Comparison of ENCODE assay signal across 8 mouse cellular contexts in the genomic region with DNA sequence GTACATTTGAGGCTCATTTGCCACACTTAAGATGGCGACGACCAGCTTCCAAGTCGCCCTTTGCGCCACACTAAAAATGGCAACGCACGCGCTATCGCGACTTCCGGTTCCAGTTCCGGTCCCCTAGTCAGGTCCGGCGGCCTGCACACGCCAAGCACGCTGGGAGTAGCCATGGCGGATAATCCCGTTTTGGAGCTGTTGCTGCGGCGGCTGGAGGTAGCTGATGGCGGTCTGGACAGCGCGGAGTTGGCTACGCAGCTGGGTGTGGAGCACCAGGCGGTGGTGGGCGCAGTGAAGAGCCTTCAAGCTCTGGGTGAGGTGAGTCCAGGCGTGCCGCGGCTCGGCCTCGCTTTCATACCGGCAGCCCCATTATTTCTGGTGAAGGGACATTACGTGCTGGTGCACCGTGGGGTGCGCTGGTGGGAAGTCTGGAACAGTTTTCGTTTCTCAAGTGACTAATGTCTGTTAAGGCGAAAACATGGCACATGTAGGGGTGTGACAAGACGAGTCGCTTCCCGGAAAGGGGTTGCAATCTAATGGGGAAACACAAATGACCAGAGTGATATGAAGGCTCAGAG. TPM values are rescaled to one million over a fixed set of nuclear protein-coding genes. Genes with fewer than 3 reads are reported as not detected.
DNase-seq lines count a peak whose midpoint lies in the region; ATAC-seq and TF ChIP-seq lines count a peak whose summit lies in the region.

A gene (plus strand): TSS at position 126 of the 578 bp plus-strand sequence.

- H3K4me1 ChIP-seq in forebrain, embryonic 10.5 days, result peaks cover 13% of the 10 kb centered on the region
- peaks cover 14% of the 10 kb centered on the region for H3K4me1 ChIP-seq in heart, embryonic 15.5 days (replicated peaks)
- peaks cover 11 to 12% of the 10 kb centered on the region in 2 experiments for H3K4me1 ChIP-seq in liver, embryonic 14.5 days (replicated peaks; ENCODE audit: control insufficient read depth in 2 of 2, insufficient read depth in 2 of 2, low read length in 1 of 2)
- H3K4me1 ChIP-seq in neural tube, embryonic 11.5 days (ENCODE audit: control insufficient read depth, insufficient read depth, low read length), result peaks cover 12% of the 10 kb centered on the region
- H3K4me1 ChIP-seq in stomach, postnatal 0 days (replicated peaks; ENCODE audit: control insufficient read depth, insufficient read depth), result peaks cover 10% of the 10 kb centered on the region

- H3K4me3 ChIP-seq in forebrain, embryonic 10.5 days, result peak within 1 kb of the TSS; percentile 83
- H3K4me3 ChIP-seq in heart, embryonic 15.5 days, result peak within 1 kb of the TSS; percentile 93
- H3K4me3 ChIP-seq in liver, embryonic 14.5 days (ENCODE audit: insufficient read depth in 1 of 2, low read depth in 2 of 2, low read length in 2 of 2), result peak within 1 kb of the TSS; percentile 82 to 85
- peak within 1 kb of the TSS; percentile 85 for H3K4me3 ChIP-seq in neural tube, embryonic 11.5 days (ENCODE audit: low read depth, low read length)
- H3K4me3 ChIP-seq in stomach, postnatal 0 days (ENCODE audit: low read depth, low read length), result peak within 1 kb of the TSS; percentile 65

- peak within 1 kb of the TSS; percentile 77 for H3K4me2 ChIP-seq in heart, embryonic 15.5 days
- peak within 1 kb of the TSS; percentile 76 for H3K4me2 ChIP-seq in liver, embryonic 14.5 days (ENCODE audit: low read depth)
- H3K4me2 ChIP-seq in neural tube, embryonic 11.5 days (ENCODE audit: low read depth), result peak within 1 kb of the TSS; percentile 86
- peak within 1 kb of the TSS; percentile 81 for H3K4me2 ChIP-seq in stomach, postnatal 0 days (replicated peaks; ENCODE audit: low read depth)

- peaks cover 31% of the 10 kb centered on the region for H3K36me3 ChIP-seq in forebrain, embryonic 10.5 days (replicated peaks)
- H3K36me3 ChIP-seq in heart, embryonic 15.5 days, result peaks cover 24% of the 10 kb centered on the region
- peaks cover 26% of the 10 kb centered on the region for H3K36me3 ChIP-seq in liver, embryonic 14.5 days (replicated peaks; ENCODE audit: control insufficient read depth, insufficient read depth, low read depth)
- peaks cover 7% of the 10 kb centered on the region; the same call in 1 of the 2 replicates for H3K36me3 ChIP-seq in neural tube, embryonic 11.5 days (ENCODE audit: control insufficient read depth, insufficient read depth, low read length)
- no peaks in the 10 kb centered on the region; the same call in 1 of the 2 replicates for H3K36me3 ChIP-seq in stomach, postnatal 0 days (ENCODE audit: control insufficient read depth, insufficient read depth, low read length)

- no peaks in the 10 kb centered on the region for H3K9me3 ChIP-seq in forebrain, embryonic 10.5 days
- no peaks in the 10 kb centered on the region for H3K9me3 ChIP-seq in heart, embryonic 15.5 days (replicated peaks)
- no peaks in the 10 kb centered on the region for H3K9me3 ChIP-seq in liver, embryonic 14.5 days (ENCODE audit: control insufficient read depth, low read length)
- no peaks in the 10 kb centered on the region for H3K9me3 ChIP-seq in neural tube, embryonic 11.5 days (ENCODE audit: control insufficient read depth, low read length)
- no peaks in the 10 kb centered on the region for H3K9me3 ChIP-seq in stomach, postnatal 0 days (ENCODE audit: control insufficient read depth, low read length)

- peak; percentile 91 for ATAC-seq in heart, embryonic 15.5 days (replicated peaks; ENCODE audit: insufficient number of reproducible peaks, insufficient read depth, low FRiP score, low read depth)
- ATAC-seq in liver, embryonic 14.5 days (ENCODE audit: insufficient read depth), result peak; percentile 89
- peak; percentile 84 for ATAC-seq in neural tube, embryonic 11.5 days (ENCODE audit: insufficient read depth, low FRiP score, low TSS enrichment)
- peak; percentile 94 for ATAC-seq in stomach, postnatal 0 days (ENCODE audit: low FRiP score, low TSS enrichment)

- peaks cover 6% of the 10 kb centered on the region for H3K27me3 ChIP-seq in forebrain, embryonic 10.5 days (ENCODE audit: poor library complexity, severe bottlenecking)
- no peaks in the 10 kb centered on the region for H3K27me3 ChIP-seq in heart, embryonic 15.5 days
- H3K27me3 ChIP-seq in liver, embryonic 14.5 days (ENCODE audit: control insufficient read depth, insufficient read depth, low read length), result no peaks in the 10 kb centered on the region
- H3K27me3 ChIP-seq in neural tube, embryonic 11.5 days (ENCODE audit: control insufficient read depth, insufficient read depth, low read length), result no peaks in the 10 kb centered on the region
- no peaks in the 10 kb centered on the region for H3K27me3 ChIP-seq in stomach, postnatal 0 days (ENCODE audit: control insufficient read depth, insufficient read depth, low read length)

- WGBS in forebrain, embryonic 10.5 days, result under 1% methylated on average over 39 of the region's 39 CpGs
- under 1% methylated on average over 39 of the region's 39 CpGs for WGBS in heart, embryonic 15.5 days
- 0% methylated on average over 39 of the region's 39 CpGs for WGBS in liver, embryonic 14.5 days (ENCODE audit: insufficient replicate concordance)
- under 1% methylated on average over 39 of the region's 39 CpGs for WGBS in neural tube, embryonic 11.5 days
- WGBS in stomach, postnatal 0 days, result under 1% methylated on average over 39 of the region's 39 CpGs

- peak; percentile 83 to 87 for DNase-seq in CD8-positive naive resting alpha-beta T cell, adult 2 months (ENCODE audit: low read depth in 2 of 2, low spot score in 2 of 2)
- peak; percentile 88 for DNase-seq in c-Kit-positive CD71-negative TER-119-negative erythroid progenitor cells, embryonic 14.5 days (ENCODE audit: low read depth)
- peak; percentile 95 for DNase-seq in forebrain, embryonic 10.5 days (ENCODE audit: extremely low spot score, low spot score)
- DNase-seq in kidney, postnatal 25 days, result peak; percentile 95 to 96
- peak; percentile 90 to 91 (median 91) for DNase-seq in liver, embryonic 14.5 days (ENCODE audit: low read depth in 3 of 3, low spot score in 3 of 3)
- DNase-seq in neural tube, embryonic 11.5 days (ENCODE audit: low spot score), result peak; percentile 92
- peak; percentile 93 for DNase-seq in stomach, postnatal 0 days (ENCODE audit: low spot score)

- peak within 1 kb of the TSS; percentile 92 for H3K27ac ChIP-seq in forebrain, embryonic 10.5 days
- peak within 1 kb of the TSS; percentile 86 for H3K27ac ChIP-seq in heart, embryonic 15.5 days
- peak within 1 kb of the TSS; percentile 84 for H3K27ac ChIP-seq in liver, embryonic 14.5 days
- no peak within 1 kb of the TSS for H3K27ac ChIP-seq in neural tube, embryonic 11.5 days (ENCODE audit: low read depth, low read length)
- H3K27ac ChIP-seq in stomach, postnatal 0 days (replicated peaks), result peak within 1 kb of the TSS; percentile 67

- TF ChIP-seq CTCF in liver, embryonic 14.5 days (IDR thresholded peaks at IDR 0.05; ENCODE audit: low read depth), result no peak
- no peak for TF ChIP-seq CTCF in stomach, postnatal 0 days (IDR thresholded peaks at IDR 0.05; ENCODE audit: low read depth)

- peak within 1 kb of the TSS; percentile 90 for H3K9ac ChIP-seq in heart, embryonic 15.5 days
- H3K9ac ChIP-seq in liver, embryonic 14.5 days (replicated peaks), result peak within 1 kb of the TSS; percentile 86
- H3K9ac ChIP-seq in neural tube, embryonic 11.5 days (ENCODE audit: low read length), result peak within 1 kb of the TSS; percentile 74
- H3K9ac ChIP-seq in stomach, postnatal 0 days (ENCODE audit: low read length), result peak within 1 kb of the TSS; percentile 84

- TF ChIP-seq EP300 in liver, embryonic 14.5 days (IDR thresholded peaks at IDR 0.05; ENCODE audit: low read depth), result no peak
- TF ChIP-seq EP300 in stomach, postnatal 0 days (optimal IDR thresholded peaks at IDR 0.05), result no peak

RNA-seq across cellular contexts. Expression of the gene that starts here (rescaled TPM):
- 143 and 144 TPM in 2 replicates for polyA plus RNA-seq in forebrain, embryonic 10.5 days (2016; fragmentation: Nextera tagmentation; extraction: Ambion mirVana)
- 44.5 and 62.5 TPM in 2 replicates for polyA plus RNA-seq in heart, embryonic 15.5 days (2015; fragmentation: Nextera tagmentation; extraction: Ambion mirVana)
- polyA plus RNA-seq in liver, embryonic 14.5 days (2012; rRNA removed), result 53.5 and 54.8 TPM in 2 replicates
- 45.8 and 48.7 TPM in 2 replicates for polyA plus RNA-seq in liver, embryonic 14.5 days (2014; fragmentation: Nextera tagmentation; extraction: Ambion mirVana)
- polyA plus RNA-seq in neural tube, embryonic 11.5 days (2014; fragmentation: Nextera tagmentation; extraction: Ambion mirVana), result 95.7 and 104 TPM in 2 replicates
- 43.3 and 44.3 TPM in 2 replicates for polyA plus RNA-seq in stomach, postnatal 0 days (2015; fragmentation: Nextera tagmentation; extraction: Ambion mirVana)
